Mouse (Mus musculus): ENCODE results near the gene Itpr1. TPM values are rescaled to one million over a fixed set of nuclear protein-coding genes. Genes with fewer than 3 reads are reported as not detected.

The Itpr1 gene
- total and polyA plus RNA-seq, 3 experiments: 9.3 to 25.7 (median 19.0) TPM

DNA sequence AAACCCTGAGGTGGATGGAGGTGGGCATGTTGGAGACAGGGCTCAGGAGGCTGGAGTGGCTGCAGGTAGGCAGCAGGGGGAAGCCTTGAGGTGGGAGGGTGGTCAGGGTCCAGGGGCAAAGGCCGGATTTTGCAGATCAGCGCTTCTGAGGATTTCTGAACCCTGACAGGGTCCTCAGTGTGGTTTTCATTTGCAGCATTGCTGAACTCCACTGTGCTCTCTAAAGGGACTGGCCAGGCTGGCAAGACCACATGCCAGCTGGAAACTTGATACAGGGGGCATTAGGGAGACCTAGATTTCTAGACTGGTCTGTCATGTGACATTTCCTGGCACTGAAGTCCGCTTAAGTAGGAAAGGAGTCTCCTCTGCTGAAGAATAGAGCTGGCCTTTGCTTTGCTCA is 5.1 kb downstream of the Itpr1 start:
- ATAC-seq (ENCODE audit: extremely low read depth, insufficient number of reproducible peaks, low FRiP score, poor library complexity, severe bottlenecking) (no peak), DNase-seq (ENCODE audit: low spot score) (no peak)
- TF ChIP-seq GATA1 (IDR thresholded peaks at IDR 0.05; ENCODE audit: borderline replicate concordance, low read length): no peak
- TF ChIP-seq CTCF (IDR thresholded peaks at IDR 0.05; ENCODE audit: low read depth, low read length): no peak
- TF ChIP-seq POLR2AphosphoS5 (IDR thresholded peaks at IDR 0.05; ENCODE audit: insufficient replicate concordance, low read depth, low read length): no peak
- no peak for TF ChIP-seq GATA2 (IDR thresholded peaks at IDR 0.05; ENCODE audit: borderline replicate concordance, low read depth, low read length)
- no peak for TF ChIP-seq TAL1 (conservative IDR thresholded peaks at IDR 0.05; ENCODE audit: low read depth, low read length)
- H3K27me3 ChIP-seq (ENCODE audit: insufficient read depth, low read length): no peaks in the 10 kb centered on the region
- no peak overlapping the region for H3K4me3 ChIP-seq (ENCODE audit: low read depth, low read length)
- H3K36me3 ChIP-seq (replicated peaks): peaks cover 33% of the 10 kb centered on the region
- H3K9me3 ChIP-seq (replicated peaks): no peaks in the 10 kb centered on the region
- peaks cover 11% of the 10 kb centered on the region for H3K4me1 ChIP-seq (ENCODE audit: insufficient read depth, low read depth, low read length)

GRCm38 (mm10) chr6:108222435-108222834 is 9.5 kb downstream of the Itpr1 start:
- Histone ChIP-seq H3K4me1 (ENCODE audit: insufficient read depth, low read depth, low read length) (no peaks in the 10 kb centered on the region), H3K27me3 (ENCODE audit: insufficient read depth, low read length) (no peaks in the 10 kb centered on the region), H3K4me3 (ENCODE audit: low read depth, low read length) (no peak overlapping the region), H3K9me3 (replicated peaks) (no peaks in the 10 kb centered on the region), H3K36me3 (replicated peaks) (peaks cover 39% of the 10 kb centered on the region)
- no peak for ATAC-seq (ENCODE audit: extremely low read depth, insufficient number of reproducible peaks, low FRiP score, poor library complexity, severe bottlenecking)
- TF ChIP-seq POLR2AphosphoS5 (IDR thresholded peaks at IDR 0.05; ENCODE audit: insufficient replicate concordance, low read depth, low read length) (no peak), CTCF (IDR thresholded peaks at IDR 0.05; ENCODE audit: low read depth, low read length) (no peak), GATA1 (IDR thresholded peaks at IDR 0.05; ENCODE audit: borderline replicate concordance, low read length) (no peak), GATA2 (IDR thresholded peaks at IDR 0.05; ENCODE audit: borderline replicate concordance, low read depth, low read length) (no peak), TAL1 (conservative IDR thresholded peaks at IDR 0.05; ENCODE audit: low read depth, low read length) (no peak)
- no peak for DNase-seq (ENCODE audit: low spot score)

DNA sequence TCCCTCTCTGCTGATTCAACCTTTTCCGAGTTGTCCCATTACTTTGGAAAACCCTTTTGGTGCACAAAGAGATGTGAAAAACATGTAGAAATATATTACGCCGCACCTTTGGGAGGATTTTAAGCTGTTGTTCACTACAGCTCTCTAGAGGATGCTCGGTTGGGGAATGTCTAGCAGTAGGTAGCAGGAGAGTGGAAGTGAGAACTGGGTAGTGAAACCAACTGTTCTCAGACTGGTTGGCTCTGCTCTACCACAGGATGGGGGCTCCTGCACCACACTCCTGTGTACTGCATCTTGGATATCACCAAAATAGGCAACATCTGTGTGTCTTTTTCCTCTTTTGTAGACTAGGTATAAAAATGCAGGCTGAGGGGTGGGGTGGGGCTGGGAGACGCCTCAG is 10.0 kb downstream of the Itpr1 start:
- no peak for DNase-seq (ENCODE audit: low spot score)
- ATAC-seq (ENCODE audit: extremely low read depth, insufficient number of reproducible peaks, low FRiP score, poor library complexity, severe bottlenecking): no peak
- Histone ChIP-seq H3K4me1 (ENCODE audit: insufficient read depth, low read depth, low read length) (no peaks in the 10 kb centered on the region), H3K9me3 (replicated peaks) (no peaks in the 10 kb centered on the region), H3K4me3 (ENCODE audit: low read depth, low read length) (no peak overlapping the region), H3K27me3 (ENCODE audit: insufficient read depth, low read length) (no peaks in the 10 kb centered on the region), H3K36me3 (replicated peaks) (peaks cover 37% of the 10 kb centered on the region)
- TF ChIP-seq GATA2 (IDR thresholded peaks at IDR 0.05; ENCODE audit: borderline replicate concordance, low read depth, low read length) (no peak), CTCF (IDR thresholded peaks at IDR 0.05; ENCODE audit: low read depth, low read length) (no peak), GATA1 (IDR thresholded peaks at IDR 0.05; ENCODE audit: borderline replicate concordance, low read length) (no peak)

- Histone ChIP-seq H3K27me3 (ENCODE audit: insufficient read depth, low read length) (no peaks in the 10 kb centered on the region), H3K9me3 (replicated peaks) (no peaks in the 10 kb centered on the region), H3K4me1 (ENCODE audit: insufficient read depth, low read depth, low read length) (no peaks in the 10 kb centered on the region), H3K4me3 (ENCODE audit: low read depth, low read length) (no peak overlapping the region), H3K36me3 (replicated peaks) (peaks cover 28% of the 10 kb centered on the region)
- ATAC-seq (ENCODE audit: extremely low read depth, insufficient number of reproducible peaks, low FRiP score, poor library complexity, severe bottlenecking) (no peak), DNase-seq (ENCODE audit: low spot score) (no peak)
- TF ChIP-seq GATA1 (IDR thresholded peaks at IDR 0.05; ENCODE audit: borderline replicate concordance, low read length) (no peak), CTCF (IDR thresholded peaks at IDR 0.05; ENCODE audit: low read depth, low read length) (no peak), GATA2 (IDR thresholded peaks at IDR 0.05; ENCODE audit: borderline replicate concordance, low read depth, low read length) (no peak), TAL1 (conservative IDR thresholded peaks at IDR 0.05; ENCODE audit: low read depth, low read length) (no peak)
Measured at GRCm38 (mm10) chr6:108224361-108224760, 11.5 kb downstream of the Itpr1 start.

GRCm38 (mm10) chr6:108225027-108225426 is 12.1 kb downstream of the Itpr1 start:
- Histone ChIP-seq H3K9me3 (replicated peaks) (no peaks in the 10 kb centered on the region), H3K27me3 (ENCODE audit: insufficient read depth, low read length) (no peaks in the 10 kb centered on the region), H3K4me1 (ENCODE audit: insufficient read depth, low read depth, low read length) (no peaks in the 10 kb centered on the region), H3K4me3 (ENCODE audit: low read depth, low read length) (no peak overlapping the region), H3K36me3 (replicated peaks) (peaks cover 26% of the 10 kb centered on the region)
- TF ChIP-seq GATA1 (IDR thresholded peaks at IDR 0.05; ENCODE audit: borderline replicate concordance, low read length) (no peak), POLR2AphosphoS5 (IDR thresholded peaks at IDR 0.05; ENCODE audit: insufficient replicate concordance, low read depth, low read length) (no peak), CTCF (IDR thresholded peaks at IDR 0.05; ENCODE audit: low read depth, low read length) (no peak), GATA2 (IDR thresholded peaks at IDR 0.05; ENCODE audit: borderline replicate concordance, low read depth, low read length) (no peak), TAL1 (conservative IDR thresholded peaks at IDR 0.05; ENCODE audit: low read depth, low read length) (no peak)
- ATAC-seq (ENCODE audit: extremely low read depth, insufficient number of reproducible peaks, low FRiP score, poor library complexity, severe bottlenecking): no peak
- DNase-seq (ENCODE audit: low spot score): no peak

GRCm38 (mm10) chr6:108226230-108226629 is 13.3 kb downstream of the Itpr1 start:
- Histone ChIP-seq H3K4me1 (ENCODE audit: insufficient read depth, low read depth, low read length) (no peaks in the 10 kb centered on the region), H3K4me3 (ENCODE audit: low read depth, low read length) (no peak overlapping the region), H3K36me3 (replicated peaks) (peaks cover 30% of the 10 kb centered on the region), H3K9me3 (replicated peaks) (no peaks in the 10 kb centered on the region), H3K27me3 (ENCODE audit: insufficient read depth, low read length) (no peaks in the 10 kb centered on the region)
- TF ChIP-seq CTCF (IDR thresholded peaks at IDR 0.05; ENCODE audit: low read depth, low read length): no peak
- no peak for TF ChIP-seq TAL1 (conservative IDR thresholded peaks at IDR 0.05; ENCODE audit: low read depth, low read length)
- no peak for TF ChIP-seq GATA1 (IDR thresholded peaks at IDR 0.05; ENCODE audit: borderline replicate concordance, low read length)
- ATAC-seq (ENCODE audit: extremely low read depth, insufficient number of reproducible peaks, low FRiP score, poor library complexity, severe bottlenecking) (no peak), DNase-seq (ENCODE audit: low spot score) (no peak)

GRCm38 (mm10) chr6:108227461-108227860 is 14.6 kb downstream of the Itpr1 start:
- no peaks in the 10 kb centered on the region for H3K27me3 ChIP-seq (ENCODE audit: insufficient read depth, low read length)
- H3K36me3 ChIP-seq (replicated peaks): peaks cover 34% of the 10 kb centered on the region
- no peak overlapping the region for H3K4me3 ChIP-seq (ENCODE audit: low read depth, low read length)
- DNase-seq (ENCODE audit: low spot score) (no peak), ATAC-seq (ENCODE audit: extremely low read depth, insufficient number of reproducible peaks, low FRiP score, poor library complexity, severe bottlenecking) (no peak)
- no peaks in the 10 kb centered on the region for H3K9me3 ChIP-seq (replicated peaks)
- no peak for TF ChIP-seq POLR2AphosphoS5 (IDR thresholded peaks at IDR 0.05; ENCODE audit: insufficient replicate concordance, low read depth, low read length)
- no peak for TF ChIP-seq GATA2 (IDR thresholded peaks at IDR 0.05; ENCODE audit: borderline replicate concordance, low read depth, low read length)
- no peak for TF ChIP-seq CTCF (IDR thresholded peaks at IDR 0.05; ENCODE audit: low read depth, low read length)
- no peak for TF ChIP-seq TAL1 (conservative IDR thresholded peaks at IDR 0.05; ENCODE audit: low read depth, low read length)
- H3K4me1 ChIP-seq (ENCODE audit: insufficient read depth, low read depth, low read length): no peaks in the 10 kb centered on the region
